Mouse (Mus musculus): Measurements from ENCODE around the gene Mbtd1.

DNA sequence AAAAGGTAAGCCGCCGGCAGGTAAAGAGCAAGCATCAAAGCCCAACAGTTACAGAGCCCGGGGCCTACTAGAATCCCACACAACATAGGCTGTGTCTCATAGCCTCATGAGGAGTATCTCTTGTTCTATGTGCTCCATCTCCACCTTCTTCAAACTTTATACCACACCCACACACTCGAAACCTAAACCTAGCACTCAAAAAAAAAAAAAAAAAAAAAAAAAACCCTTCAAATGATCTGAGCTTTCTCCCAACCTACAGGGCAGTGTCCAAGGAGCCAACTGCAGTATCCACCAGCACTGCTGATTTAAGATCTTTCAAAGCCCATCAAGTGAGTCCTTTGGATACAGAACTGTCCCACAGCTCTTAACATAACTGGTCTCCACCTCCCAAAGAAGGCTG, 1.6 kb upstream of the Mbtd1 start:
- no peak for TF ChIP-seq CTCF (IDR thresholded peaks at IDR 0.05; ENCODE audit: extremely low read depth, insufficient read depth, low read length)
- no peak for TF ChIP-seq POLR2A (IDR thresholded peaks at IDR 0.05; ENCODE audit: extremely low read depth, insufficient read depth, low read length)

Data from cortical plate, adult 2 months (tissue).